Mouse (Mus musculus) cerebellum, adult 11-12 months (tissue): ENCODE measurements at regions not wholly inside any gene's neighbourhood (a gene's known extent, or its start where the extent isn't known, plus 50 kb on each side); places are given as distances from the start of the nearest gene placed in this dataset.
A peak's percentile ranks its signal among the peaks of the same experiment; 100 is the strongest.

Experiments used
- DNase-seq: peaks from one replicate; pipeline ENCODE4 v3.0.0; 2022

DNA sequence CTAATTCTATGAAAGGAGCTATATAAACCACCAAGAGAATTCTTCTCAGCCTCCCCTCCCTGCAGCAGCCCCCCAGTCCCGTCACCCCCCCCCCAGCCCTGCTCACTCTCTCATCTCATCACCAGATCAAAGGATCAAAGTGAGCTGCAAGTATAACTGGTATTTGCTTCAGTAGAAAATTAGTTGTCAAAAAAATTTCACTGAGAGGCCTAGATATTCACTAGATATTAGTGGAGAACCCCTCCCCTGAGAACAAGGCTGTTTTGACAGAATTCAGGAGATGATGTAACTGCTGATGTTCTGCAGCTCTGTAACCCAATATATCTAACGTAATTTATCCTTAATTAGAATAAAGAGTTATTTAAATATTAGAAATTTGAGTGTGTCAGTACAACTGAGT, 124.2 kb upstream of the Slitrk2 start:
- DNase-seq, result no peak

DNA sequence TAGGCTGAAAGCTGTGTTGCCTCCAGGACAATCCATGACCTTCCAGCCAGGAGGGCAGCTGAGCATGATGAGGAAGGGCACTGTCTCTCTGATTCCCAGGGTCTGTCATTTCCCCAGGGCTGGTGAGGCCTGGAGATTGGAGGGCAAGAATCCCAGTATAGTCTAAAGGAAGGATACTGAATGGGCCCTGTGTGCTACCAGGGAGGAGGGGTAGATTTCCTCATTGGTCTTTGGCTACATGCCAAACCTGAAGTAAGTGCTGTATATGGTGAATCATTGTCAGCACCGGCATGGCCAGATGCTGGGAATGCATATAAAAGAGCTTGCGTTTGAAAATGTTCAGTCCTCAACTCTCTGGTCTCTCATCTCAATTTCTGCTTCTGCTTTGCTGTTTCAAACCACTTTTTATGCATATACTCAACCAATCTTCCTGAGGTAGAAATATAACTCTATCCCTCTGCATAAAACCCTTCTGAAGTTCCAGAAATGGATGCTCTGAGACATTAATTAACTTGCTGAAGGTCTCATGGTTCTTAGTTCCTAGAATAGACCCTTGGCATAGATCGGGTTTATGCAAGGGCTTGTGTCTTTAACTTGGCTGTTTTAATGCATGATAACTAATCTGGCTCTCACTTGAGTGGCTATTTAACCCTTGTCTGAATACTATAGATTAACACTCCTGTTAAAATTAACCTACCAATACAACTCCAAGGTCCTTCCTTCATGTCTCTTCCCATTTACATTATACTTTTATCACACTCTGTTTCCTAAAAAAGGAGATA, 122.1 kb upstream of the Slitrk2 start:
- DNase-seq, result no peak

DNA sequence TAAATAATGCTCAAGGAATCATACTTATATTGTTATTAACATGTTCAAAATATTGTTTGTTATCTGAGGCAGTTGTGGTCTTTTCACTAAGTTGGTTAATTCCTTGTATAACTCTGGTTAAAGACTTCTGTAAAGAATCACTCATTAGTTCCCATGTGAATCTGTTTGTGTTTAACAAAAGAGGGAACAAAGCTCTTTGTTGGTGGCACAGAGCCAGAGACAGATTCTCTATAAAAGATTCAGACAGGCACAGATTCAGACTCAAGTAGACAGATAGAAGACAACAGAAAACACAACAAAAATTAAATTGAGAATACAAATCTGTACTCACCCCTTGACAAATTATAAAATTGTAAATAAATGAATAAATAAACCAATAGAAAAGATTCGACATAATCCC, 120.2 kb upstream of the Slitrk2 start:
- DNase-seq, result no peak

- no peak for DNase-seq
These were observed 105.1 kb upstream of the Slitrk2 start for GRCm38 (mm10) chrX:66544002-66544520.

DNA sequence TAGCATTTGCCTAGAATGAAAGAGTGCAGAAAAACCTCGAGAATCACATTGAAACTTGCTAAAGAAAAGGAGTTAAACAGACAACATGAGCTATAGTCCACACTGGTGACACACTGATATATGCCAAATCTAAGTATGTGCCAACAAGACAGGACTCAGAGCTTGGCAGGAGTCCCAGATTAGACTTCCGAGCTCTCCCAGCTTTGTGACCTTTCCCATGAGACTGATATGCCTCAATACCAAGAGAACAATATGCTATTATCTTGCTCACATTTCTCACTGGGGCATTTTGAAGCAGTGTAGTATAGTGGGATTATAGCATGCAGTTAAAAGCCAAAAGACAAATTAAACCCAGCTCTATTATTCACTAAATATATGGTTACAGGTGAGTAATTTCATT, 94.6 kb upstream of the Slitrk2 start:
- peak; percentile 14 for DNase-seq
